Mouse (Mus musculus) mesoderm, embryonic 11.5 days (tissue): ENCODE results near the gene Rbm33.

Source experiments
- DNase-seq: peaks from one replicate; pipeline ENCODE4 v3.0.0-alpha.2; 2012; ENCODE audit warnings: low read depth, low spot score

Gene Rbm33

GRCm38 (mm10) chr5:28324457-28324856 lies 7.5 kb downstream of the Rbm33 start:
- DNase-seq = no peak

GRCm38 (mm10) chr5:28329024-28329806 lies 12.3 kb downstream of the Rbm33 start:
- no peak for DNase-seq

- DNase-seq = no peak
Measured at GRCm38 (mm10) chr5:28333731-28334130, 16.8 kb downstream of the Rbm33 start.

- DNase-seq = peak; percentile 6
Measured at GRCm38 (mm10) chr5:28351857-28352513, 35.1 kb downstream of the Rbm33 start.

GRCm38 (mm10) chr5:28355614-28356013 lies 38.7 kb downstream of the Rbm33 start:
- DNase-seq = no peak

GRCm38 (mm10) chr5:28360745-28361144 lies 43.8 kb downstream of the Rbm33 start:
- DNase-seq = no peak

GRCm38 (mm10) chr5:28368056-28368455 lies 51.1 kb downstream of the Rbm33 start:
- DNase-seq = no peak

- DNase-seq = no peak
Measured at GRCm38 (mm10) chr5:28370836-28371235, 53.9 kb downstream of the Rbm33 start.

- no peak for DNase-seq
Measured at GRCm38 (mm10) chr5:28372172-28372664, 55.3 kb downstream of the Rbm33 start.

- no peak for DNase-seq
Measured at GRCm38 (mm10) chr5:28373498-28374427, 56.8 kb downstream of the Rbm33 start.

- no peak for DNase-seq
Measured at GRCm38 (mm10) chr5:28377299-28377698, 60.4 kb downstream of the Rbm33 start.

GRCm38 (mm10) chr5:28382289-28382688 lies 65.4 kb downstream of the Rbm33 start:
- no peak for DNase-seq

GRCm38 (mm10) chr5:28386783-28387182 lies 69.9 kb downstream of the Rbm33 start:
- no peak for DNase-seq

GRCm38 (mm10) chr5:28387531-28388179 lies 70.7 kb downstream of the Rbm33 start:
- no peak for DNase-seq

GRCm38 (mm10) chr5:28388184-28388583 lies 71.3 kb downstream of the Rbm33 start:
- peak; percentile 63 for DNase-seq

- no peak for DNase-seq
Measured at GRCm38 (mm10) chr5:28390189-28390588, 73.3 kb downstream of the Rbm33 start.

GRCm38 (mm10) chr5:28397344-28397743 lies 80.4 kb downstream of the Rbm33 start:
- no peak for DNase-seq

- DNase-seq = no peak
Measured at GRCm38 (mm10) chr5:28398736-28399135, 81.8 kb downstream of the Rbm33 start.

- DNase-seq = no peak
Measured at GRCm38 (mm10) chr5:28399451-28400115, 82.7 kb downstream of the Rbm33 start.

GRCm38 (mm10) chr5:28402756-28403155 lies 85.8 kb downstream of the Rbm33 start:
- DNase-seq = no peak

GRCm38 (mm10) chr5:28406662-28407061 lies 89.7 kb downstream of the Rbm33 start:
- no peak for DNase-seq
